Mouse (Mus musculus) skeletal muscle tissue, adult 2 months (tissue): ENCODE results near the gene Arpp21.
A peak's percentile ranks its signal among the peaks of the same experiment; 100 is the strongest.

Experiments
- DNase-seq: peaks from one replicate; pipeline ENCODE4 v3.0.0-alpha.2; 2012; ENCODE audit warnings: low read depth, low spot score

The Arpp21 gene

GRCm38 (mm10) chr9:112231383-112231782, 4.4 kb downstream of the Arpp21 start:
- DNase-seq = no peak

GRCm38 (mm10) chr9:112230716-112231361, 4.9 kb downstream of the Arpp21 start:
- no peak for DNase-seq

GRCm38 (mm10) chr9:112228470-112228869, 7.3 kb downstream of the Arpp21 start:
- no peak for DNase-seq

GRCm38 (mm10) chr9:112227174-112227573, 8.6 kb downstream of the Arpp21 start:
- DNase-seq = peak; percentile 61

GRCm38 (mm10) chr9:112226511-112226910, 9.2 kb downstream of the Arpp21 start:
- no peak for DNase-seq

- DNase-seq = no peak
Observed at GRCm38 (mm10) chr9:112225046-112225445, 10.7 kb downstream of the Arpp21 start.

- DNase-seq = no peak
Observed at GRCm38 (mm10) chr9:112219372-112219771, 16.4 kb downstream of the Arpp21 start.

GRCm38 (mm10) chr9:112218237-112218636, 17.5 kb downstream of the Arpp21 start:
- no peak for DNase-seq

GRCm38 (mm10) chr9:112217161-112217560, 18.6 kb downstream of the Arpp21 start:
- DNase-seq = no peak

GRCm38 (mm10) chr9:112215030-112215806, 20.5 kb downstream of the Arpp21 start:
- no peak for DNase-seq

GRCm38 (mm10) chr9:112213411-112214255, 22.1 kb downstream of the Arpp21 start:
- peak; percentile 57 for DNase-seq

GRCm38 (mm10) chr9:112209803-112210202, 25.9 kb downstream of the Arpp21 start:
- no peak for DNase-seq

- peak; percentile 62 for DNase-seq
Observed at GRCm38 (mm10) chr9:112207767-112208166, 28.0 kb downstream of the Arpp21 start.

- DNase-seq = no peak
Observed at GRCm38 (mm10) chr9:112198296-112198695, 37.4 kb downstream of the Arpp21 start.

- DNase-seq = no peak
Observed at GRCm38 (mm10) chr9:112194049-112194448, 41.7 kb downstream of the Arpp21 start.

GRCm38 (mm10) chr9:112189394-112189793, 46.3 kb downstream of the Arpp21 start:
- DNase-seq = no peak

GRCm38 (mm10) chr9:112188358-112188893, 47.3 kb downstream of the Arpp21 start:
- DNase-seq = no peak

- peak; percentile 9 for DNase-seq
Observed at GRCm38 (mm10) chr9:112187667-112188066, 48.1 kb downstream of the Arpp21 start.

GRCm38 (mm10) chr9:112186336-112187305, 49.1 kb downstream of the Arpp21 start:
- no peak for DNase-seq

GRCm38 (mm10) chr9:112185746-112186145, 50.0 kb downstream of the Arpp21 start:
- DNase-seq = no peak

- no peak for DNase-seq
Observed at GRCm38 (mm10) chr9:112182738-112183137, 53.0 kb downstream of the Arpp21 start.
